Mouse (Mus musculus) lung, adult 2 months (tissue): ENCODE results near the gene Gm36028. TPM values are rescaled to one million over a fixed set of nuclear protein-coding genes. Genes with fewer than 3 reads are reported as not detected.

Experiments used
- DNase-seq: peaks from one replicate; pipeline ENCODE4 v3.0.0; 2022
- H3K4me1 ChIP-seq: fragments of 200-500 bp; 2 replicates; pipeline ENCODE4 v1.6.1; 2011; ENCODE audit warnings: low read length; ENCODE audit not compliant: control insufficient read depth, insufficient read depth
- H3K4me3 ChIP-seq: fragments of 200-500 bp; replicated peaks from 2 replicates; pipeline ENCODE3; 2011; ENCODE audit warnings: low read depth, mild to moderate bottlenecking, control low read depth, low read length; ENCODE audit errors: extremely low read depth
- CTCF ChIP-seq: fragments of 200-500 bp; IDR thresholded peaks from 2 replicates; pipeline ENCODE4 v1.5.1; 2011; ENCODE audit warnings: mild to moderate bottlenecking, low read length, control low read depth; ENCODE audit not compliant: insufficient read depth
- POLR2A ChIP-seq: fragments of 200-500 bp; IDR thresholded peaks from 2 replicates; pipeline ENCODE4 v1.6.1; 2011; ENCODE audit warnings: low read depth, mild to moderate bottlenecking, control low read depth, low read length, borderline replicate concordance; ENCODE audit errors: extremely low read depth
- WGBS: fragments of 180-500 bp; shearing (Covaris S2); methylation state at CpG from one replicate; pipeline ENCODE4 v1.1.7; 2018; 5-methylcytosine and 5-hydroxymethylcytosine counted together
- polyA plus RNA-seq: library from polyadenylated mRNA; depleted of rRNA; stranded (reverse); fragments of >200 nt; gene quantifications from 2 replicates; pipeline ENCODE4 v1.2.3, GENCODE M21; 2012; rRNA removed

Gm36028 gene
- 0.34 and 0.38 TPM in 2 replicates for polyA plus RNA-seq

GRCm38 (mm10) chr16:37861029-37861428, at the start of gene Gm36028:
TSS of gene Gm36028 (minus strand) at chr16:37861146.
- Histone ChIP-seq H3K4me3 (no peak within 1 kb of the TSS), H3K4me1 (no peaks in the 10 kb centered on the region)
- TF ChIP-seq CTCF = no peak
- TF ChIP-seq POLR2A = no peak
- 86% methylated on average over 7 of the region's 7 CpGs for WGBS
- DNase-seq = no peak

DNA sequence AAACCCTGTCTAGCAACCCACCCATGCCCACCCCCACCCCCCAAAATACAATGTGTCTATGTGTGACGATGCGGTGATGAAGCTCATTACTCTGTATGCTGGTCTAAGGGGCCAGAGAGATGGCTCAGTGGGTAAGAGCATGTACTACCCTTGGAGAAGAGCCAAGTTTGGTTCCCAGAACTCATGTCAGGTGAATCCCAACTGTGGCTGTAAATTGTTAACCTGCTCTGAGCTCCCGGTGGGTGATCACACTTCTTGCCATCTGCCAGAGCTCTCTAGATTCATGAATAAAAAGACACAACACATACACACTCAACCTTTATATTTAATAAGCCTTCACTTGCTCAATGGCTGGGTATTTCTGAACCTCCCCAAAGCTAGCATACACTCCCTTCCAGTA, 45.5 kb upstream of the Gm36028 start:
- H3K4me1 ChIP-seq = no peaks in the 10 kb centered on the region
- WGBS = 95% methylated on average over 3 of the region's 3 CpGs
- DNase-seq = no peak

GRCm38 (mm10) chr16:37901318-37901717, 40.4 kb upstream of the Gm36028 start:
- Histone ChIP-seq H3K4me1 (no peaks in the 10 kb centered on the region), H3K4me3 (no peak overlapping the region)
- WGBS = 57% methylated on average over 11 of the region's 11 CpGs
- DNase-seq = no peak
- TF ChIP-seq POLR2A (no peak), CTCF (no peak)

More for the DNA sequence above, 45.5 kb upstream of the Gm36028 start:
- no peak overlapping the region for H3K4me3 ChIP-seq
- TF ChIP-seq POLR2A (no peak), CTCF (no peak)

GRCm38 (mm10) chr16:37899357-37899756, 38.4 kb upstream of the Gm36028 start:
- DNase-seq = no peak
- no peak overlapping the region for H3K4me3 ChIP-seq
- TF ChIP-seq POLR2A = no peak
- no peak for TF ChIP-seq CTCF
- H3K4me1 ChIP-seq = no peaks in the 10 kb centered on the region
- 57% methylated on average over 2 of the region's 2 CpGs for WGBS

- WGBS = 91% methylated on average over 5 of the region's 5 CpGs
- TF ChIP-seq CTCF = no peak
- TF ChIP-seq POLR2A = no peak
- no peaks in the 10 kb centered on the region for H3K4me1 ChIP-seq
- DNase-seq = no peak
- no peak overlapping the region for H3K4me3 ChIP-seq
These were observed 37.8 kb upstream of the Gm36028 start for GRCm38 (mm10) chr16:37898790-37899189.

DNA sequence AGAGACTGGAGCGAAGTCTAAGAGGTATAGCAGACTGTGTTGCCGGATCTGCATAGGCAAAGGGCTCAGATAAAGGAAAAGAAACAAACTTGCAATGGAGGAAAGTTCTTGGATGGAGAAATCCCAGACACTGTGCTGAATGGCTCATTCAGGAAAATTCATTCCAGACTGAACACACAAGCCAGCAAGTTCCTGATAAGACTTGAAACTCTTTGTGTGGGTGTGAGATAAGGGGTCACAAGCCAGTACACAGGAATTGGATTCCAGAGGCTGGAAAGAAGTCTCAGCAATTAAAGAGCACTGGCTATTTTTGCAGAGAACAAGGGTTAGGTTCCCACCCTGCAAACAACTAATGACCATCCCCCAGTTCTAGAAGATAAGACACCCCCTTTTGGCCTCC, 33.0 kb upstream of the Gm36028 start:
- 63% methylated on average over 2 of the region's 2 CpGs for WGBS
- Histone ChIP-seq H3K4me1 (no peaks in the 10 kb centered on the region), H3K4me3 (no peak overlapping the region)
- DNase-seq = no peak
- TF ChIP-seq POLR2A = no peak
- no peak for TF ChIP-seq CTCF

DNA sequence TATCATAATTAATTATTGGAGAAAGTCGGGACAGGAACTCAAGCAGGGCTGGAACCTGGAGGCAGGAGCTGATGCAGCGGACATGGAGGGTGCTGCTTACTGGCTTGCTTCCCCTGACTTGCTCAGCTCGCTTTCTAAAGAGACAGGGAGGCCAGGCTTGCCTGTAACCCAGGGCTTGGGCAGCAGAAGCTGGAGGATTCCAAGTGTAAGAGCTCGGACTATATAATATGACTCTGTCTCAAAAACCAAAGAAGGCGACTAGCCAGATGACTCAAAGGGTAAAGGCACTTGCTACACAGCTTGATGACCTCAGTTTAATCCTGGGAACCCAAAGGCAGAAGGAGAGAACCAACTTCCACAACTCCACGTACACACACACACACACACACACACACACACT, 32.4 kb upstream of the Gm36028 start:
- WGBS = 49% methylated on average over 6 of the region's 6 CpGs
- TF ChIP-seq CTCF = no peak
- TF ChIP-seq POLR2A = no peak
- no peak for DNase-seq
- Histone ChIP-seq H3K4me3 (no peak overlapping the region), H3K4me1 (no peaks in the 10 kb centered on the region)

DNA sequence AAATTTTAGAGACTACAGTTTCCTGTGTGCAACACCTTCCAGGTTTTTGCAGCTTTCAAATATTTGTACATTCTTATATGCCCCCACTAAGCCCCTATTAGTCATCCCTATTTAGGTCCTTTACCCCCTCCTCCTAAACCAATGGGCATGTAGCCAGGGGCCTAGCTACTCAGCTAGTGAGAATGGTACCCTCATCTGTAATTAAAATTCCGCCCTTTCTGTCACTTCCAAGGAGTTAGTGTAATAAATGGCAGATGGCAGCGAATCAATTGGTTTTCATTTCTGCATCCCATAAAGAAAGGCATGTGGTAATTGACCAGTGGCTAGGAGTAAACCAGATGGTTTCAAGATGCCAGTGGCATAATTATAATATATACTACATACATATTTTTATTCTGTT, 31.7 kb upstream of the Gm36028 start:
- 91% methylated on average over 2 of the region's 2 CpGs for WGBS
- H3K4me1 ChIP-seq = no peaks in the 10 kb centered on the region
- no peak overlapping the region for H3K4me3 ChIP-seq
- DNase-seq = no peak
- TF ChIP-seq POLR2A = no peak
- no peak for TF ChIP-seq CTCF

GRCm38 (mm10) chr16:37888986-37889385, 28.0 kb upstream of the Gm36028 start:
- H3K4me3 ChIP-seq = no peak overlapping the region
- 87% methylated on average over 3 of the region's 3 CpGs for WGBS
- DNase-seq = no peak
- no peak for TF ChIP-seq CTCF
- no peak for TF ChIP-seq POLR2A
- no peaks in the 10 kb centered on the region for H3K4me1 ChIP-seq

GRCm38 (mm10) chr16:37881168-37881567, 20.2 kb upstream of the Gm36028 start:
- no peak for DNase-seq
- 56% methylated on average over 2 of the region's 2 CpGs for WGBS
- Histone ChIP-seq H3K4me3 (no peak overlapping the region), H3K4me1 (peaks cover 6% of the 10 kb centered on the region; the same call in 1 of the 2 replicates)
- TF ChIP-seq POLR2A (no peak), CTCF (no peak)
